Mouse (Mus musculus): ENCODE data around the gene Rapgef4. TPM values are rescaled to one million over a fixed set of nuclear protein-coding genes. Genes with fewer than 3 reads are reported as not detected.

The Rapgef4 gene
- polyA plus RNA-seq, 1 experiment from 2014 or later = 11.9 TPM

DNA sequence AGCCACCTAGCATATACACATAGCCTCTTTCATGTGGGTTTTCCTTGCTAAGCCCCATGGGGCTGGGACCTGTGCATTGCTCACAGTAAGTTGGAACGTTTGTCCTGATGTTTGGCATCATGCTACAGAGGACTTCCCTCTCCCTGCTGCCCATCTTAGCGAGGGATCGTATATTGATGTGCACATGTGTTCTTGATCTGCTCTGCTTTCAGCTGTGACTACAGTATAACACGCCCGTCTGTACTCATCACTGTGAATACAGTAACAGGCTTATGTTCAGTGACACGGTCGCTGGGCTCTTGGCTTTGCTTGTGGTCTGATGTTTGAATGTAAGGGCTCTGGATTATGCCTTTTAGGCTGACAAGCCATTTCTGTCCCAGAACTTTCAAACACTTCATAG is 324.7 kb downstream of the Rapgef4 start:
- H3K9me3 ChIP-seq (ENCODE audit: control insufficient read depth, low read length) = no peaks in the 10 kb centered on the region
- H3K4me2 ChIP-seq (ENCODE audit: low read depth) = no peak overlapping the region
- H3K4me1 ChIP-seq (ENCODE audit: control insufficient read depth, insufficient read depth, low read length) = no peaks in the 10 kb centered on the region
- H3K9ac ChIP-seq (ENCODE audit: low read length) = no peak overlapping the region
- WGBS = 91% methylated on average over 7 of the region's 7 CpGs
- ATAC-seq (ENCODE audit: insufficient read depth, low FRiP score, low TSS enrichment) (no peak), DNase-seq (ENCODE audit: low spot score) (no peak)
- H3K4me3 ChIP-seq (ENCODE audit: low read depth, low read length) = no peak overlapping the region
- no peaks in the 10 kb centered on the region for H3K27me3 ChIP-seq (ENCODE audit: control insufficient read depth, insufficient read depth, low read length)
- no peak overlapping the region for H3K27ac ChIP-seq (ENCODE audit: low read depth, low read length)
- no peaks in the 10 kb centered on the region for H3K36me3 ChIP-seq (ENCODE audit: control insufficient read depth, insufficient read depth, low read length)

Other genes starting within 250 kb of the Rapgef4 start
- 35.2 and 39.9 TPM in 2 replicates for gene Itga6, start 235.6 kb upstream of the Rapgef4 start, polyA plus RNA-seq (2014; fragmentation: Nextera tagmentation; extraction: Ambion mirVana)
- 23.8 and 26.0 TPM in 2 replicates for gene Pdk1, start 108.0 kb upstream of the Rapgef4 start, polyA plus RNA-seq (2014; fragmentation: Nextera tagmentation; extraction: Ambion mirVana)